ENCODE assay signal across 22 mouse cellular contexts in the genomic region with DNA sequence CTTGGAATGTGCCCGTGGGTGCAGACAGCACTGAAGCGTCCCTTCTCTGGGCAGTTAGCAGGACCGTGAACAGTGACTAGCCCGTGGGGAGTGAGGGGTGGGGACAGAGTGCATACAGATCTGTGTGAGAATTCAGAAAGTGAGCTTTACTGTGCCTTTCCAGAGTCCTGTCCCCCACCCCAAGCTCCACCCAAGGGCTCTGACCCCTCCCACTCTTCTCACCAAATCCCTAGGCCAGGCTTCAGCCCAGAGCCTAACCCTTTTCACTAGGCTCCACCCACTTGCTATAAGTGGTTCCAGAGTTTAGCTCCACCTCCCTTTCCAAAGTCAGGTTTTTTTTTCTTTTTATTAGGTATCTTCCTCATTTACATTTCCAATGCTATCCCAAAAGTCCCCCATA. TPM values are rescaled to one million over a fixed set of nuclear protein-coding genes. Genes with fewer than 3 reads are reported as not detected.
"Had no signal": no experiment of that assay in that cellular context is flagged by ENCODE, and none has a peak within 500 bp of the region (broad histone marks: within the 10 kb centered on the region; RNA-seq: fewer than 3 reads in every experiment).

No protein-coding gene starts in this region.

- DNase-seq: gastrocnemius, adult 2 months; gastrocnemius, postnatal 10 days; gastrocnemius, postnatal 25 days; heart, adult 2 months; heart, postnatal 14 days; heart, postnatal 4 days; kidney, adult 18-20 months; kidney, adult 8-10 months; kidney, postnatal 10 days; kidney, postnatal 25 days; layer of hippocampus, adult 9-11 months; layer of hippocampus, postnatal 36 days; liver; liver, embryonic 13.5 days had no signal

RNA-seq across cellular contexts. Expression of a gene that starts 2.0 kb away (rescaled TPM):
- total RNA-seq: gastrocnemius, adult 2 months; gastrocnemius, postnatal 10 days; gastrocnemius, postnatal 25 days; gastrocnemius, postnatal 4 days; granulocyte monocyte progenitor cell, adult 5-6 weeks; heart, adult 2 months; heart, postnatal 14 days; heart, postnatal 4 days; layer of hippocampus, adult 18-20 months; layer of hippocampus, adult 8-10 months; layer of hippocampus, postnatal 14 days; layer of hippocampus, postnatal 36 days; left cerebral cortex, adult 2 months; left cerebral cortex, postnatal 14 days; left cerebral cortex, postnatal 36 days had no signal

RNA-seq across cellular contexts. Expression of a gene that starts 19.5 kb away (rescaled TPM):
- total RNA-seq: gastrocnemius, adult 2 months; gastrocnemius, postnatal 10 days; gastrocnemius, postnatal 25 days; gastrocnemius, postnatal 4 days; granulocyte monocyte progenitor cell, adult 5-6 weeks; heart, adult 2 months; heart, postnatal 14 days; heart, postnatal 4 days; layer of hippocampus, postnatal 14 days; left cerebral cortex, postnatal 14 days had no signal

RNA-seq across cellular contexts. Expression of a gene that starts 32.7 kb away (rescaled TPM):
- total RNA-seq: gastrocnemius, adult 2 months; gastrocnemius, postnatal 10 days; gastrocnemius, postnatal 25 days; gastrocnemius, postnatal 4 days; granulocyte monocyte progenitor cell, adult 5-6 weeks; heart, adult 2 months; heart, postnatal 4 days; left cerebral cortex, adult 2 months; left cerebral cortex, postnatal 14 days; left cerebral cortex, postnatal 36 days had no signal

RNA-seq across cellular contexts. Expression of a gene that starts 37.2 kb away (rescaled TPM):
- total RNA-seq: gastrocnemius, adult 2 months; gastrocnemius, postnatal 10 days; gastrocnemius, postnatal 25 days; granulocyte monocyte progenitor cell, adult 5-6 weeks; heart, adult 2 months; heart, postnatal 14 days; heart, postnatal 4 days; layer of hippocampus, adult 18-20 months; layer of hippocampus, adult 8-10 months; layer of hippocampus, postnatal 14 days; layer of hippocampus, postnatal 36 days; left cerebral cortex, adult 2 months; left cerebral cortex, postnatal 14 days; left cerebral cortex, postnatal 36 days had no signal
